12 mouse cellular contexts compared by ENCODE assay signal in genomic region chr14:59114281-59114680, GRCm38 (mm10). TPM values are rescaled to one million over a fixed set of nuclear protein-coding genes. Genes with fewer than 3 reads are reported as not detected.
A peak's percentile ranks its signal among the peaks of the same experiment; 100 is the strongest.
DNase-seq lines count a peak whose midpoint lies in the region; ATAC-seq and TF ChIP-seq lines count a peak whose summit lies in the region.
"Had no signal": no experiment of that assay in that cellular context is flagged by ENCODE, and none has a peak within 500 bp of the region (broad histone marks: within the 10 kb centered on the region; RNA-seq: fewer than 3 reads in every experiment).

No protein-coding gene starts in this region.

- no peak for ATAC-seq in CD4-positive, CD25-positive, alpha-beta regulatory T cell, adult 4 months
- no peak for ATAC-seq in kidney, postnatal 0 days (replicated peaks; ENCODE audit: low FRiP score, low read depth)

- peak; percentile 60 for TF ChIP-seq CTCF in kidney, postnatal 0 days (IDR thresholded peaks at IDR 0.05; ENCODE audit: low read depth)

- no peak overlapping the region for H3K4me2 ChIP-seq in kidney, postnatal 0 days (ENCODE audit: low read length)
- H3K4me2 ChIP-seq: hindbrain, embryonic 15.5 days had no signal

- in situ Hi-C loops in ES-E14 (cut with MboI; ENCODE audit: low sequenced_read_pairs in 2 of 2, unreplicated experiment in 2 of 2), result loop anchor here in 1 of 2 experiments (25.0 kb wide), 1 partner anchor 1077 kb away; no protein-coding TSS in a partner anchor

- H3K9me3 ChIP-seq in kidney, postnatal 0 days (replicated peaks; ENCODE audit: low read length), result no peaks in the 10 kb centered on the region
- H3K9me3 ChIP-seq in ES-E14 (ENCODE audit: control insufficient read depth, insufficient read depth, low read depth, low read length), result no peaks in the 10 kb centered on the region
- H3K9me3 ChIP-seq: hindbrain, embryonic 15.5 days had no signal

- no peak overlapping the region for H3K27ac ChIP-seq in kidney, postnatal 0 days
- no peak overlapping the region for H3K27ac ChIP-seq in ES-E14 (ENCODE audit: insufficient read depth, low read depth, low read length, poor library complexity, severe bottlenecking)
- H3K27ac ChIP-seq: hindbrain, embryonic 15.5 days had no signal

- no peaks in the 10 kb centered on the region for H3K4me1 ChIP-seq in kidney, postnatal 0 days (replicated peaks; ENCODE audit: insufficient read depth, low read length)
- H3K4me1 ChIP-seq in ES-E14 (ENCODE audit: control insufficient read depth in 2 of 2, insufficient read depth in 2 of 2, low read length in 2 of 2, poor library complexity in 1 of 2), result no peaks in the 10 kb centered on the region
- H3K4me1 ChIP-seq: hindbrain, embryonic 15.5 days had no signal

- no peak overlapping the region for H3K9ac ChIP-seq in kidney, postnatal 0 days (ENCODE audit: low read depth, low read length)
- no peak overlapping the region for H3K9ac ChIP-seq in ES-E14 (ENCODE audit: insufficient read depth, low read depth, low read length, poor library complexity, severe bottlenecking)
- H3K9ac ChIP-seq: hindbrain, embryonic 15.5 days had no signal

- H3K27me3 ChIP-seq in kidney, postnatal 0 days (ENCODE audit: insufficient read depth, low read length), result no peaks in the 10 kb centered on the region
- H3K27me3 ChIP-seq: hindbrain, embryonic 15.5 days had no signal

- H3K4me3 ChIP-seq in kidney, postnatal 0 days (replicated peaks; ENCODE audit: low read depth, low read length), result no peak overlapping the region
- no peak overlapping the region for H3K4me3 ChIP-seq in ES-E14 (ENCODE audit: insufficient read depth in 1 of 2, low read depth in 1 of 2, low read length in 2 of 2, poor library complexity in 1 of 2, severe bottlenecking in 1 of 2)
- H3K4me3 ChIP-seq: hindbrain, embryonic 15.5 days had no signal

- H3K36me3 ChIP-seq in kidney, postnatal 0 days (ENCODE audit: insufficient read depth, low read length), result no peaks in the 10 kb centered on the region
- no peaks in the 10 kb centered on the region for H3K36me3 ChIP-seq in ES-E14 (ENCODE audit: control insufficient read depth, insufficient read depth, low read length, poor library complexity, severe bottlenecking)
- H3K36me3 ChIP-seq: hindbrain, embryonic 15.5 days had no signal

- WGBS in kidney, postnatal 0 days, result 5% methylated on average over 2 of the region's 2 CpGs

- peak; percentile 32 for DNase-seq in CD4-positive, CD25-positive, alpha-beta regulatory T cell, adult 2 months (ENCODE audit: low read depth, low spot score)
- peak; percentile 72 for DNase-seq in kidney, postnatal 0 days (ENCODE audit: low spot score)
- no peak for DNase-seq in kidney, postnatal 4 days
- DNase-seq in ES-E14 (ENCODE audit: low read depth, low spot score), result no peak
- DNase-seq in forelimb bud, embryonic 11.5 days (ENCODE audit: low read depth, low spot score), result peak; percentile 20
- DNase-seq in right cerebral cortex, adult 18-20 months, result no peak
- no peak for DNase-seq in adrenal gland, adult 8-10 months
- DNase-seq: gastrocnemius, postnatal 36 days had no signal

TF ChIP-seq in ES-E14, 5 proteins besides CTCF, POLR2A, EP300 and RAD21:
- TF ChIP-seq ZNF384 (IDR thresholded peaks at IDR 0.05; ENCODE audit: low read depth, low read length) (peak; percentile 89), HCFC1 (IDR thresholded peaks at IDR 0.05; ENCODE audit: borderline replicate concordance, insufficient read depth, low read length) (no peak), MAFK (IDR thresholded peaks at IDR 0.05; ENCODE audit: insufficient read depth, low read depth, low read length) (no peak), CHD2 (IDR thresholded peaks at IDR 0.05; ENCODE audit: low read depth, low read length) (no peak)

RNA-seq across cellular contexts. Expression of gene 1700129C05Rik, which starts 28.4 kb away (rescaled TPM):
- polyA plus RNA-seq in CD4-positive, CD25-positive, alpha-beta regulatory T cell, adult 4 months (2017; shearing (Covaris generic)), result not detected
- polyA plus RNA-seq in kidney, postnatal 0 days (2015; fragmentation: Nextera tagmentation; extraction: Ambion mirVana), result not detected in 2 replicates
- total RNA-seq in ES-E14 (2012; rRNA removed), result not detected in 2 replicates
- not detected for total RNA-seq in adrenal gland, adult 8-10 months (2022)
- total RNA-seq: common myeloid progenitor, adult 5-6 weeks; gastrocnemius, postnatal 36 days had no signal
- polyA plus RNA-seq: hindbrain, embryonic 15.5 days; lung, embryonic 16.5 days had no signal

Comparison
In these comparisons a context has a peak if more than half of its experiments do, and no peak if none do; other contexts are left out.
1. DNase-seq: peak in CD4-positive, CD25-positive, alpha-beta regulatory T cell, adult 2 months (single experiment), kidney, postnatal 0 days (single experiment) and forelimb bud, embryonic 11.5 days (single experiment); none in kidney, postnatal 4 days (0 of 2), ES-E14 (single experiment), right cerebral cortex, adult 18-20 months (single experiment) and adrenal gland, adult 8-10 months (single experiment).